Mouse (Mus musculus) T-helper 1 cell (primary cell): ENCODE results near the gene Tmem259.
"Not testable (repeated sequence)": the region's sequence is repeated elsewhere in the genome, so short reads cannot be mapped to it uniquely, and the experiment has no call there.

Experiments used
- in situ Hi-C: fragments of 300-600 bp; cut with MboI, MseI; formaldehyde crosslinking; loops from one replicate; pipeline ENCODE4 v1.15.1; 2025; ENCODE audit warnings: high pct_unique_total_duplicates

Gene Tmem259

GRCm38 (mm10) chr10:79969124-79969568 lies 15.0 kb downstream of the Tmem259 start:
- in situ Hi-C loops: no loop called here

- in situ Hi-C loops: no loop called here
Measured at GRCm38 (mm10) chr10:79968181-79968580, 15.9 kb downstream of the Tmem259 start.

- in situ Hi-C loops: no loop called here
Measured at GRCm38 (mm10) chr10:79966886-79967400, 17.2 kb downstream of the Tmem259 start.

- in situ Hi-C loops: no loop called here
Measured at GRCm38 (mm10) chr10:79965325-79965724, 18.8 kb downstream of the Tmem259 start.

- in situ Hi-C loops: no loop called here
Measured at GRCm38 (mm10) chr10:79964727-79965126, 19.4 kb downstream of the Tmem259 start.

GRCm38 (mm10) chr10:79960671-79961294 lies 23.3 kb downstream of the Tmem259 start:
- in situ Hi-C loops: no loop called here

GRCm38 (mm10) chr10:79959847-79960601 lies 24.1 kb downstream of the Tmem259 start, which contains the start of gene Wdr18:
Gene Wdr18, plus strand, starts transcription at chr10:79960152.
- in situ Hi-C loops: no loop called here

GRCm38 (mm10) chr10:79959412-79959811 lies 24.7 kb downstream of the Tmem259 start:
- in situ Hi-C loops: not testable (repeated sequence)

GRCm38 (mm10) chr10:79958140-79958816 lies 25.9 kb downstream of the Tmem259 start:
- in situ Hi-C loops: no loop called here

- in situ Hi-C loops: no loop called here
Measured at GRCm38 (mm10) chr10:79956643-79957154, 27.4 kb downstream of the Tmem259 start.

- in situ Hi-C loops: no loop called here
Measured at GRCm38 (mm10) chr10:79955691-79956090, 28.4 kb downstream of the Tmem259 start.

- in situ Hi-C loops: loop anchor here (5.0 kb wide), 1 partner anchor 67 kb away; the partner anchor contains the start of gene Elane
Measured at GRCm38 (mm10) chr10:79953946-79954345, 30.2 kb downstream of the Tmem259 start.

GRCm38 (mm10) chr10:79950661-79951060 lies 33.5 kb downstream of the Tmem259 start:
- in situ Hi-C loops: loop anchor here (5.0 kb wide), 1 partner anchor 63 kb away; the partner anchor contains the start of gene Elane

GRCm38 (mm10) chr10:79949873-79950272 lies 34.3 kb downstream of the Tmem259 start:
- in situ Hi-C loops: loop anchor here (5.0 kb wide), 1 partner anchor 63 kb away; the partner anchor contains the start of gene Elane

- in situ Hi-C loops: no loop called here
Measured at GRCm38 (mm10) chr10:79947502-79947901, 36.6 kb downstream of the Tmem259 start.

GRCm38 (mm10) chr10:79946752-79947322 lies 37.3 kb downstream of the Tmem259 start:
- in situ Hi-C loops: no loop called here

- in situ Hi-C loops: no loop called here
Measured at GRCm38 (mm10) chr10:79945507-79946234, 38.5 kb downstream of the Tmem259 start.

- in situ Hi-C loops: no loop called here
Measured at GRCm38 (mm10) chr10:79943471-79943901, 40.6 kb downstream of the Tmem259 start.

- in situ Hi-C loops: no loop called here
Measured at GRCm38 (mm10) chr10:79942988-79943387, 41.1 kb downstream of the Tmem259 start.

- in situ Hi-C loops: no loop called here
Measured at GRCm38 (mm10) chr10:79940749-79941148, 43.4 kb downstream of the Tmem259 start.
